Mouse (Mus musculus): ENCODE data around the gene Cluh. TPM values are rescaled to one million over a fixed set of nuclear protein-coding genes. Genes with fewer than 3 reads are reported as not detected.

The Cluh gene
- total and polyA plus RNA-seq, 3 experiments = 63.1 to 151 (median 86.4) TPM

- Histone ChIP-seq H3K36me3 (replicated peaks in 1 of 2; ENCODE audit: control insufficient read depth in 1 of 2, insufficient read depth in 1 of 2, low read length in 1 of 2) (no peaks in the 10 kb centered on the region), H3K4me1 (ENCODE audit: control insufficient read depth in 1 of 2, insufficient read depth in 2 of 2) (no peaks in the 10 kb centered on the region), H3K27ac (ENCODE audit: insufficient read depth, low read depth) (no peak overlapping the region), H3K9me3 (replicated peaks; ENCODE audit: low read length) (peaks cover 13% of the 10 kb centered on the region), H3K4me2 (ENCODE audit: insufficient read depth, low read depth, poor library complexity, severe bottlenecking) (no peak overlapping the region), H3K9ac (ENCODE audit: insufficient read depth, low read depth) (no peak overlapping the region), H3K79me2 (replicated peaks; ENCODE audit: control insufficient read depth, extremely low read depth, insufficient read depth, poor library complexity, severe bottlenecking) (no peaks in the 10 kb centered on the region), H3K4me3 (replicated peaks in 1 of 3; ENCODE audit: low read depth in 2 of 3, low read length in 2 of 3, poor library complexity in 1 of 3) (no peak overlapping the region), H3K27me3 (replicated peaks) (peaks cover 75% of the 10 kb centered on the region)
- DNase-seq (ENCODE audit: extremely low read depth) = no peak
- in situ Hi-C loops (cut with MboI; ENCODE audit: low pct_ligation_motif_present, low pct_unique_long_range_greater_than_20kb, low sequenced_read_pairs) = no loop called here
- TF ChIP-seq ZMIZ1 (IDR thresholded peaks at IDR 0.05; ENCODE audit: low read depth, low read length) (no peak), ZKSCAN1 (IDR thresholded peaks at IDR 0.05; ENCODE audit: borderline replicate concordance, low read depth, low read length) (no peak), NELFE (IDR thresholded peaks at IDR 0.05; ENCODE audit: low read depth, low read length) (no peak), MYC (IDR thresholded peaks at IDR 0.05; ENCODE audit: low read depth, low read length) (no peak), JUND (conservative IDR thresholded peaks at IDR 0.05; ENCODE audit: low read depth, low read length) (no peak), JUN (IDR thresholded peaks at IDR 0.05; ENCODE audit: insufficient read depth, low read depth, low read length) (no peak), IRF4 (IDR thresholded peaks at IDR 0.05; ENCODE audit: low read depth, low read length) (no peak)
- dilution Hi-C loops (cut with MboI; ENCODE audit: extremely low pct_ligation_motif_present, extremely low pct_unique_long_range_greater_than_20kb, low sequenced_read_pairs) = no loop called here
Measured at GRCm38 (mm10) chr11:74602286-74602685, 47.0 kb upstream of the Cluh start.

DNA sequence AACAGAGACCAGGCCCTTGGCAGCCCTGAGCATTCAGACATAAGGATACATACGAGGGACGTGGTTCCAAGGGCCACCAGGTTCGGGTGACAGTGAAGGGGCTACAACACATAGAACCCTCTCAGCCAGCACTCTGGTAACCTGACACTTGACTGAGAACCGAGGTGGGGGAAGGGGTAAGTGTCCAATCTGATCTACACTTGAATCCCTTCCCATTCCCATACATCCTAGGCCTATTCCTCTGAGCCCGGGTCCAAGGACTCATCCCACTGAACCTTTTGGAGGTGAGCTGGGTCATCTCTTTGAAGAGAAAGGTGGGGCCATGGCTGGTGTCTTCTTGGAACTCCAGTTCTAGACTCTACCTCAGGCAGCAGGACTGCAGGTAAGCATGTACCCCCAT is 39.2 kb upstream of the Cluh start:
- H3K9ac ChIP-seq (ENCODE audit: insufficient read depth, low read depth) = no peak overlapping the region
- dilution Hi-C loops (cut with MboI; ENCODE audit: extremely low pct_ligation_motif_present, extremely low pct_unique_long_range_greater_than_20kb, low sequenced_read_pairs) = no loop called here
- no peak overlapping the region for H3K27ac ChIP-seq (ENCODE audit: insufficient read depth, low read depth)

GRCm38 (mm10) chr11:74610545-74611176 is 38.6 kb upstream of the Cluh start, which contains the start of gene Rap1gap2:
TSS of gene Rap1gap2 (minus strand) at chr11:74610915.
- Histone ChIP-seq H3K4me3 (replicated peaks in 1 of 3; ENCODE audit: low read depth in 2 of 3, low read length in 2 of 3, poor library complexity in 1 of 3) (no peak within 1 kb of the TSS), H3K27me3 (replicated peaks) (peaks cover 82% of the 10 kb centered on the region), H3K9me3 (replicated peaks; ENCODE audit: low read length) (peaks cover 5% of the 10 kb centered on the region), H3K36me3 (replicated peaks in 1 of 2; ENCODE audit: control insufficient read depth in 1 of 2, insufficient read depth in 1 of 2, low read length in 1 of 2) (no peaks in the 10 kb centered on the region), H3K9ac (ENCODE audit: insufficient read depth, low read depth) (no peak within 1 kb of the TSS), H3K4me2 (ENCODE audit: insufficient read depth, low read depth, poor library complexity, severe bottlenecking) (no peak within 1 kb of the TSS), H3K27ac (ENCODE audit: insufficient read depth, low read depth) (no peak within 1 kb of the TSS), H3K4me1 (ENCODE audit: control insufficient read depth in 1 of 2, insufficient read depth in 2 of 2) (no peaks in the 10 kb centered on the region), H3K79me2 (replicated peaks; ENCODE audit: control insufficient read depth, extremely low read depth, insufficient read depth, poor library complexity, severe bottlenecking) (no peaks in the 10 kb centered on the region)
- dilution Hi-C loops (cut with MboI; ENCODE audit: extremely low pct_ligation_motif_present, extremely low pct_unique_long_range_greater_than_20kb, low sequenced_read_pairs) (no loop called here), in situ Hi-C loops (cut with MboI; ENCODE audit: low pct_ligation_motif_present, low pct_unique_long_range_greater_than_20kb, low sequenced_read_pairs) (no loop called here)
- DNase-seq (ENCODE audit: extremely low read depth) = no peak
- TF ChIP-seq CHD1 (IDR thresholded peaks at IDR 0.05; ENCODE audit: low read depth, low read length) = no peak
- TF ChIP-seq E2F4 (IDR thresholded peaks at IDR 0.05; ENCODE audit: insufficient replicate concordance, low read depth, low read length) = no peak
- no peak for TF ChIP-seq RCOR1 (conservative IDR thresholded peaks at IDR 0.05; ENCODE audit: low read depth, low read length)
- no peak for TF ChIP-seq MYC (IDR thresholded peaks at IDR 0.05; ENCODE audit: low read depth, low read length)
- no peak for TF ChIP-seq RAD21 (IDR thresholded peaks at IDR 0.05; ENCODE audit: low read depth, low read length)

More for the DNA sequence above, 39.2 kb upstream of the Cluh start:
- Histone ChIP-seq H3K79me2 (replicated peaks; ENCODE audit: control insufficient read depth, extremely low read depth, insufficient read depth, poor library complexity, severe bottlenecking) (no peaks in the 10 kb centered on the region), H3K9me3 (replicated peaks; ENCODE audit: low read length) (peaks cover 5% of the 10 kb centered on the region), H3K4me3 (replicated peaks in 1 of 3; ENCODE audit: low read depth in 2 of 3, low read length in 2 of 3, poor library complexity in 1 of 3) (no peak overlapping the region), H3K36me3 (replicated peaks in 1 of 2; ENCODE audit: control insufficient read depth in 1 of 2, insufficient read depth in 1 of 2, low read length in 1 of 2) (no peaks in the 10 kb centered on the region), H3K4me1 (ENCODE audit: control insufficient read depth in 1 of 2, insufficient read depth in 2 of 2) (no peaks in the 10 kb centered on the region), H3K27me3 (replicated peaks) (peaks cover 80% of the 10 kb centered on the region), H3K4me2 (ENCODE audit: insufficient read depth, low read depth, poor library complexity, severe bottlenecking) (no peak overlapping the region)
- DNase-seq (ENCODE audit: extremely low read depth) = no peak
- TF ChIP-seq SMC3 (IDR thresholded peaks at IDR 0.05; ENCODE audit: low read depth, low read length) = no peak
- TF ChIP-seq ZC3H11A (IDR thresholded peaks at IDR 0.05; ENCODE audit: low read depth, low read length) = no peak
- TF ChIP-seq MXI1 (IDR thresholded peaks at IDR 0.05; ENCODE audit: low read depth, low read length) = no peak
- in situ Hi-C loops (cut with MboI; ENCODE audit: low pct_ligation_motif_present, low pct_unique_long_range_greater_than_20kb, low sequenced_read_pairs) = no loop called here

All from CH12.LX (cell line).